Mouse (Mus musculus): ENCODE results near the gene Tsks.

DNA sequence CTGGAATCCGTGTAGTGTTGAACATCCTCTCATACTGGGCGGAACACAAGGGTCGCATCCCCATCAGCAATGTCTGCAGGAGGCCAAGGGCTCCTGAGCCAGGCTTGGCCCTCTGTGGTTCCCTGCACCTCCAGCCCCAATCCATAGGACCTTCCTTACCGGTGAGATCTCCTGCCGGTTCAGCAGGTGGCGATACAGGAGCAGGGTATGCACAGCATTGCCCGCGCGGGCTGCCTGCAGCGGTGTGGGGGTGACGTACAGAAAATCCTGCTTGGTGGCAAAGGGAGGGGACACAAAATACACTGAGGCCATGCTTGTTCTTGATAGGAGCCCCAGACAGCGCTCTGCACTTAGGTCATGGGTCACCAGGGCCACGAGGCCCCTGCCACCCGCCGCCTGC lies 23.6 kb downstream of the Tsks start:
- no peak for TF ChIP-seq POLR2A (IDR thresholded peaks at IDR 0.05; ENCODE audit: low read depth, low read length)
- TF ChIP-seq CTCF (IDR thresholded peaks at IDR 0.05; ENCODE audit: extremely low read depth, insufficient read length, insufficient replicate concordance, low read depth, low read length) = no peak
